Mouse (Mus musculus) hindbrain, embryonic 11.5 days (tissue): ENCODE results near the gene Podnl1. TPM values are rescaled to one million over a fixed set of nuclear protein-coding genes. Genes with fewer than 3 reads are reported as not detected.
A peak's percentile ranks its signal among the peaks of the same experiment; 100 is the strongest.

Experiments used
- ATAC-seq: fragments of 200-750 bp; cut with Nextera tagmentation; 2 replicates; pipeline ENCODE4 v1.8.0; 2017; ENCODE audit warnings: mild to moderate bottlenecking, moderate TSS enrichment, moderate library complexity; ENCODE audit not compliant: low FRiP score
- DNase-seq: peaks from one replicate; pipeline ENCODE4 v3.0.0-alpha.2; 2015; ENCODE audit warnings: low spot score
- H3K27ac ChIP-seq: fragments of 300-500 bp; sonication (generic); 2 replicates; pipeline ENCODE4 v1.5.1; 2014; ENCODE audit warnings: mild to moderate bottlenecking, low read depth, low read length
- H3K27me3 ChIP-seq: fragments of 300-500 bp; sonication (generic); 2 replicates; pipeline ENCODE4 v1.6.1; 2014; ENCODE audit warnings: mild to moderate bottlenecking, low read length, moderate library complexity, mixed read lengths; ENCODE audit not compliant: control insufficient read depth, insufficient read depth
- H3K36me3 ChIP-seq: fragments of 300-500 bp; sonication (generic); 2 replicates; pipeline ENCODE4 v1.6.1; 2014; ENCODE audit warnings: mild to moderate bottlenecking, low read length, moderate library complexity, mixed read lengths; ENCODE audit not compliant: control insufficient read depth, insufficient read depth
- H3K4me1 ChIP-seq: fragments of 300-500 bp; sonication (generic); replicated peaks from 2 replicates; pipeline ENCODE4 v1.6.1; 2014; ENCODE audit warnings: low read length, mixed read lengths; ENCODE audit not compliant: control insufficient read depth, insufficient read depth
- H3K4me2 ChIP-seq: fragments of 300-500 bp; sonication (generic); replicated peaks from 2 replicates; pipeline ENCODE4 v1.6.1; 2014; ENCODE audit warnings: mild to moderate bottlenecking, low read depth, low read length
- H3K4me3 ChIP-seq: fragments of 300-500 bp; sonication (generic); 2 replicates; pipeline ENCODE4 v1.5.1; 2014; ENCODE audit warnings: low read depth, low read length
- H3K9ac ChIP-seq: fragments of 300-500 bp; sonication (generic); 2 replicates; pipeline ENCODE4 v1.6.1; 2014; ENCODE audit warnings: low read depth, low read length
- H3K9me3 ChIP-seq: fragments of 300-500 bp; sonication (generic); 2 replicates; pipeline ENCODE4 v1.6.1; 2016; ENCODE audit warnings: low read length; ENCODE audit not compliant: control insufficient read depth
- WGBS: fragments of 180-500 bp; shearing (Covaris S2); extraction: QIAGEN DNeasy Blood & Tissue Kit; methylation state at CpG from one replicate; pipeline ENCODE4 v1.1.7; 2014; 5-methylcytosine and 5-hydroxymethylcytosine counted together
- polyA plus RNA-seq: library from polyadenylated mRNA; unstranded; fragments of >200 nt; fragmentation: Nextera tagmentation; extraction: Ambion mirVana; gene quantifications from 2 replicates; pipeline ENCODE4 v1.2.1, GENCODE M21; 2014

Gene Podnl1
- polyA plus RNA-seq, 1 experiment from 2014 or later = 0.23 TPM

- Histone ChIP-seq H3K9me3 (no peaks in the 10 kb centered on the region), H3K9ac (no peak overlapping the region), H3K4me1 (no peaks in the 10 kb centered on the region), H3K27ac (no peak overlapping the region), H3K27me3 (no peaks in the 10 kb centered on the region), H3K4me3 (no peak overlapping the region), H3K4me2 (no peak overlapping the region), H3K36me3 (peaks cover 25% of the 10 kb centered on the region; the same call in 1 of the 2 replicates)
- 84% methylated on average over 3 of the region's 3 CpGs for WGBS
- ATAC-seq (no peak), DNase-seq (no peak)
These were observed 12.1 kb downstream of the Podnl1 start for GRCm38 (mm10) chr8:84137848-84138247.

GRCm38 (mm10) chr8:84140838-84141237 lies 15.0 kb downstream of the Podnl1 start:
- no peaks in the 10 kb centered on the region for H3K27me3 ChIP-seq
- H3K36me3 ChIP-seq = peaks cover 23% of the 10 kb centered on the region; the same call in 1 of the 2 replicates
- no peaks in the 10 kb centered on the region for H3K9me3 ChIP-seq
- 86% methylated on average over 4 of the region's 4 CpGs for WGBS
- no peak for DNase-seq
- H3K4me2 ChIP-seq = no peak overlapping the region
- no peak overlapping the region for H3K4me3 ChIP-seq
- H3K27ac ChIP-seq = no peak overlapping the region
- no peaks in the 10 kb centered on the region for H3K4me1 ChIP-seq
- no peak for ATAC-seq
- no peak overlapping the region for H3K9ac ChIP-seq

- H3K27me3 ChIP-seq = no peaks in the 10 kb centered on the region
- H3K4me1 ChIP-seq = no peaks in the 10 kb centered on the region
- H3K4me3 ChIP-seq = no peak overlapping the region
- ATAC-seq = no peak
- H3K9ac ChIP-seq = no peak overlapping the region
- H3K36me3 ChIP-seq = peaks cover 13% of the 10 kb centered on the region; the same call in 1 of the 2 replicates
- 95% methylated on average over 8 of the region's 8 CpGs for WGBS
- no peak overlapping the region for H3K27ac ChIP-seq
- H3K9me3 ChIP-seq = no peaks in the 10 kb centered on the region
- no peak for DNase-seq
- H3K4me2 ChIP-seq = no peak overlapping the region
These were observed 19.0 kb downstream of the Podnl1 start for GRCm38 (mm10) chr8:84144636-84145245.

GRCm38 (mm10) chr8:84147324-84147766 lies 21.6 kb downstream of the Podnl1 start:
- Histone ChIP-seq H3K4me3 (peak overlapping the region; percentile 54), H3K9ac (peak overlapping the region; percentile 68), H3K9me3 (no peaks in the 10 kb centered on the region), H3K4me1 (no peaks in the 10 kb centered on the region), H3K4me2 (peak overlapping the region; percentile 94), H3K36me3 (0 out of 2 replicates have a peak, but pooled peaks cover 4% of the 10 kb centered on the region), H3K27me3 (no peaks in the 10 kb centered on the region), H3K27ac (no peak overlapping the region)
- DNase-seq (peak; percentile 28), ATAC-seq (peak; percentile 79)
- 13% methylated on average over 14 of the region's 14 CpGs for WGBS

- H3K9ac ChIP-seq = peak within 1 kb of the TSS; percentile 68
- ATAC-seq (peak; percentile 93), DNase-seq (peak; percentile 96)
- H3K27ac ChIP-seq = no peak within 1 kb of the TSS
- H3K4me2 ChIP-seq = peak within 1 kb of the TSS; percentile 94
- 18% methylated on average over 49 of the region's 49 CpGs for WGBS
- H3K4me3 ChIP-seq = peak within 1 kb of the TSS; percentile 54
- no peaks in the 10 kb centered on the region for H3K27me3 ChIP-seq
- H3K36me3 ChIP-seq = 0 out of 2 replicates have a peak, but pooled peaks cover 4% of the 10 kb centered on the region
- H3K4me1 ChIP-seq = no peaks in the 10 kb centered on the region
- no peaks in the 10 kb centered on the region for H3K9me3 ChIP-seq
These were observed 22.2 kb downstream of the Podnl1 start, which contains the start of the genes Cc2d1a and 4930432K21Rik for GRCm38 (mm10) chr8:84147769-84148530. TSS of gene Cc2d1a (minus strand) at chr8:84147936. TSS of gene 4930432K21Rik (plus strand) at chr8:84148025.

GRCm38 (mm10) chr8:84148531-84148850 lies 22.7 kb downstream of the Podnl1 start:
- ATAC-seq (no peak), DNase-seq (no peak)
- no peak overlapping the region for H3K27ac ChIP-seq
- no peak overlapping the region for H3K4me3 ChIP-seq
- no peak overlapping the region for H3K9ac ChIP-seq
- WGBS = 91% methylated on average over 5 of the region's 5 CpGs
- H3K36me3 ChIP-seq = 0 out of 2 replicates have a peak, but pooled peaks cover 1% of the 10 kb centered on the region
- no peaks in the 10 kb centered on the region for H3K9me3 ChIP-seq
- H3K4me1 ChIP-seq = no peaks in the 10 kb centered on the region
- no peaks in the 10 kb centered on the region for H3K27me3 ChIP-seq
- H3K4me2 ChIP-seq = peak overlapping the region; percentile 94

GRCm38 (mm10) chr8:84149181-84149580 lies 23.4 kb downstream of the Podnl1 start:
- WGBS = 76% methylated on average over 3 of the region's 3 CpGs
- no peaks in the 10 kb centered on the region for H3K9me3 ChIP-seq
- ATAC-seq (no peak), DNase-seq (no peak)
- no peak overlapping the region for H3K4me3 ChIP-seq
- H3K27ac ChIP-seq = no peak overlapping the region
- no peak overlapping the region for H3K9ac ChIP-seq
- H3K4me1 ChIP-seq = no peaks in the 10 kb centered on the region
- no peak overlapping the region for H3K4me2 ChIP-seq
- no peaks in the 10 kb centered on the region for H3K36me3 ChIP-seq
- H3K27me3 ChIP-seq = no peaks in the 10 kb centered on the region

- H3K36me3 ChIP-seq = no peaks in the 10 kb centered on the region
- WGBS = 88% methylated on average over 4 of the region's 4 CpGs
- DNase-seq (no peak), ATAC-seq (no peak)
- H3K27ac ChIP-seq = no peak overlapping the region
- no peak overlapping the region for H3K9ac ChIP-seq
- no peak overlapping the region for H3K4me3 ChIP-seq
- no peak overlapping the region for H3K4me2 ChIP-seq
- no peaks in the 10 kb centered on the region for H3K9me3 ChIP-seq
- H3K4me1 ChIP-seq = no peaks in the 10 kb centered on the region
- no peaks in the 10 kb centered on the region for H3K27me3 ChIP-seq
These were observed 31.8 kb downstream of the Podnl1 start for GRCm38 (mm10) chr8:84157620-84158019.
